Mouse (Mus musculus) gastrocnemius, postnatal 10 days (tissue): Measurements from ENCODE around the gene Prl7a2. TPM values are rescaled to one million over a fixed set of nuclear protein-coding genes. Genes with fewer than 3 reads are reported as not detected.

ENCODE experiments used
- DNase-seq: peaks from one replicate; pipeline ENCODE4 v3.0.0; 2021; ENCODE audit warnings: mixed read lengths
- long read RNA-seq, 2 experiments: library from polyadenylated mRNA; stranded (forward); transcript quantifications; one replicate each; pipeline ENCODE4 v2.0.0; 2021
- total RNA-seq, 2 experiments: library from RNA; stranded (reverse); gene quantifications; 2 replicates each; pipeline ENCODE4 v1.2.3; 2021

Gene Prl7a2
- total RNA-seq: not detected
- long read RNA-seq, experiment 1: 0 reads
- long read RNA-seq, experiment 2: 0 reads

GRCm38 (mm10) chr13:27667936-27668335 lies at the start of gene Prl7a2:
Gene Prl7a2 (minus strand): TSS chr13:27668036.
- no peak for DNase-seq

GRCm38 (mm10) chr13:27716636-27717035 lies 48.8 kb upstream of the Prl7a2 start, which contains the start of gene Prl7d1:
Gene Prl7d1 (minus strand): TSS chr13:27716736.
- DNase-seq: no peak

- DNase-seq: no peak
These were observed 38.7 kb upstream of the Prl7a2 start for GRCm38 (mm10) chr13:27706521-27706920.

- DNase-seq: no peak
These were observed 7.1 kb downstream of the Prl7a2 start for GRCm38 (mm10) chr13:27660747-27661146.

GRCm38 (mm10) chr13:27642393-27642792 lies 25.4 kb downstream of the Prl7a2 start, which contains the start of gene Prl7a1:
Gene Prl7a1 (minus strand): TSS chr13:27642493.
- DNase-seq: no peak

- no peak for DNase-seq
These were observed 57.4 kb downstream of the Prl7a2 start, which contains the start of gene Prl7b1 for GRCm38 (mm10) chr13:27610482-27610881. Gene Prl7b1 (minus strand): TSS chr13:27610582.

Other genes starting within 250 kb of the Prl7a2 start
- not detected for gene Prl8a6, start 229.3 kb downstream of the Prl7a2 start, total RNA-seq
- gene Prl8a8, start 154.8 kb downstream of the Prl7a2 start, total RNA-seq: not detected
- not detected for gene Prl8a9, start 103.4 kb downstream of the Prl7a2 start, total RNA-seq
- not detected for gene Prl8a1, start 85.9 kb downstream of the Prl7a2 start, total RNA-seq
- gene Prl7b1, start 57.5 kb downstream of the Prl7a2 start, total RNA-seq: not detected
- gene Prl7a1, start 25.5 kb downstream of the Prl7a2 start, total RNA-seq: not detected
- not detected for gene Prl7d1, start 48.7 kb upstream of the Prl7a2 start, total RNA-seq
- gene Prl7c1, start 112.8 kb upstream of the Prl7a2 start, total RNA-seq: not detected
- gene Prl2a1, start 133.6 kb upstream of the Prl7a2 start, total RNA-seq: not detected
- gene Prl2c1, start 181.3 kb upstream of the Prl7a2 start, total RNA-seq: not detected